Mouse (Mus musculus): ENCODE measurements at regions not wholly inside any gene's neighbourhood (a gene's known extent, or its start where the extent isn't known, plus 50 kb on each side); places are given as distances from the start of the nearest gene placed in this dataset.

- no peaks in the 10 kb centered on the region for H3K36me3 ChIP-seq (ENCODE audit: control insufficient read depth, insufficient read depth, low read length)
- H3K9ac ChIP-seq (ENCODE audit: low read length), result no peak overlapping the region
- no peaks in the 10 kb centered on the region for H3K9me3 ChIP-seq (ENCODE audit: control insufficient read depth, low read length)
- H3K4me3 ChIP-seq (ENCODE audit: low read depth, low read length), result no peak overlapping the region
- H3K27ac ChIP-seq (ENCODE audit: low read depth), result no peak overlapping the region
- DNase-seq (ENCODE audit: low spot score), result no peak
- H3K27me3 ChIP-seq (replicated peaks; ENCODE audit: control insufficient read depth, insufficient read depth, low read length), result no peaks in the 10 kb centered on the region
- no peak for ATAC-seq (replicated peaks; ENCODE audit: low FRiP score, low TSS enrichment, low read depth)
- 68% methylated on average over 2 of the region's 2 CpGs for WGBS
- no peak overlapping the region for H3K4me2 ChIP-seq (ENCODE audit: low read length)
- H3K4me1 ChIP-seq (replicated peaks; ENCODE audit: control insufficient read depth, insufficient read depth, low read length), result no peaks in the 10 kb centered on the region
Measured at GRCm38 (mm10) chr12:28342735-28343134, 209.5 kb downstream of the Dcdc2c start.

DNA sequence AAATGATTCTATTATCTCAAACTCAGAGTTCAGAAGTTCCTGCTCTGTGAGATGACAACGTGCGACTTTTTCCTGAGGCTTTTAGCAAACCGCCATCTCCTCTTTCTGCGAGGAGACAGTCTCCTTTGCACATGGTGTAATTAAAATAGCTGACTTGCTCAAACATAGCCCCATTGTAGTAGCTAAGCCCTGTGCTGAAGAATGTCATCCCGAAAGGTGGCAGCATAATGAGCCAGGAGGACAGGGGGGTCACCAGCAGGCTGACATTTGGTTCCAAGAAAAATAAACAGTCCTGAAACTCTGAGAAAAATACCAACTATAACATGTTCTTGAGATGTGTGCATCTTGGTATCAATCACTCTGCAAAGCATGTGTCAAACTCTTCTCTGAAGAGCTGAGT lies 219.6 kb downstream of the Dcdc2c start:
- DNase-seq (ENCODE audit: low spot score), result no peak
- Histone ChIP-seq H3K4me1 (replicated peaks; ENCODE audit: control insufficient read depth, insufficient read depth, low read length) (no peaks in the 10 kb centered on the region), H3K27me3 (replicated peaks; ENCODE audit: control insufficient read depth, insufficient read depth, low read length) (no peaks in the 10 kb centered on the region), H3K9me3 (ENCODE audit: control insufficient read depth, low read length) (no peaks in the 10 kb centered on the region), H3K36me3 (ENCODE audit: control insufficient read depth, insufficient read depth, low read length) (no peaks in the 10 kb centered on the region), H3K9ac (ENCODE audit: low read length) (no peak overlapping the region), H3K4me2 (ENCODE audit: low read length) (no peak overlapping the region), H3K4me3 (ENCODE audit: low read depth, low read length) (no peak overlapping the region), H3K27ac (ENCODE audit: low read depth) (no peak overlapping the region)
- no peak for ATAC-seq (replicated peaks; ENCODE audit: low FRiP score, low TSS enrichment, low read depth)
- 16% methylated on average over 5 of the region's 5 CpGs for WGBS

DNA sequence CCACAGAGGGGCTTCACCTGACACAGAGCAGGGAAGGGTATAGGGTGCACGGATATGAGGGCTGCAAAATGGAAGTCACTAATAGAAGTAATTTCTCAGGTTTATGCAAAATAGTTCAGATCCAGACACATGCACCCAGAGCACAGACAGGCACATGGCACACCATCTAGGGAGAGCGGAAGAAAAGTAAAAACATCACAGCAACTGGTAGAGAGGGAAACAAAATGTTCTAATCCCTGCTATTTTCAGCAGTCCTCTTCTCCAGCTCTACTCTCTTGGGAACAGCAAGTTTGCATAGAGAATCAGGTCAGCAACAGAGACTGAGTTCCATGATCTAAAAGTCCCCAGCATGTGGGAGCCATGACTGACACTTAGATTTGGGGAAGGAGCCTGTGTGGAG lies 220.4 kb downstream of the Dcdc2c start:
- Histone ChIP-seq H3K9me3 (ENCODE audit: control insufficient read depth, low read length) (no peaks in the 10 kb centered on the region), H3K4me1 (replicated peaks; ENCODE audit: control insufficient read depth, insufficient read depth, low read length) (no peaks in the 10 kb centered on the region), H3K27ac (ENCODE audit: low read depth) (no peak overlapping the region), H3K9ac (ENCODE audit: low read length) (no peak overlapping the region), H3K27me3 (replicated peaks; ENCODE audit: control insufficient read depth, insufficient read depth, low read length) (no peaks in the 10 kb centered on the region), H3K4me3 (ENCODE audit: low read depth, low read length) (no peak overlapping the region), H3K36me3 (ENCODE audit: control insufficient read depth, insufficient read depth, low read length) (no peaks in the 10 kb centered on the region), H3K4me2 (ENCODE audit: low read length) (no peak overlapping the region)
- ATAC-seq (replicated peaks; ENCODE audit: low FRiP score, low TSS enrichment, low read depth) (no peak), DNase-seq (ENCODE audit: low spot score) (no peak)
- 86% methylated on average over 2 of the region's 2 CpGs for WGBS

- no peaks in the 10 kb centered on the region for H3K9me3 ChIP-seq (ENCODE audit: control insufficient read depth, low read length)
- WGBS, result 54% methylated on average over 2 of the region's 2 CpGs
- H3K9ac ChIP-seq (ENCODE audit: low read length), result no peak overlapping the region
- ATAC-seq (replicated peaks; ENCODE audit: low FRiP score, low TSS enrichment, low read depth) (no peak), DNase-seq (ENCODE audit: low spot score) (no peak)
- no peaks in the 10 kb centered on the region for H3K36me3 ChIP-seq (ENCODE audit: control insufficient read depth, insufficient read depth, low read length)
- no peaks in the 10 kb centered on the region for H3K4me1 ChIP-seq (replicated peaks; ENCODE audit: control insufficient read depth, insufficient read depth, low read length)
- H3K27me3 ChIP-seq (replicated peaks; ENCODE audit: control insufficient read depth, insufficient read depth, low read length), result no peaks in the 10 kb centered on the region
- no peak overlapping the region for H3K27ac ChIP-seq (ENCODE audit: low read depth)
- H3K4me3 ChIP-seq (ENCODE audit: low read depth, low read length), result no peak overlapping the region
- H3K4me2 ChIP-seq (ENCODE audit: low read length), result no peak overlapping the region
Measured at GRCm38 (mm10) chr12:28323659-28324058, 228.5 kb downstream of the Dcdc2c start.

GRCm38 (mm10) chr12:28309226-28309625 lies 243.0 kb downstream of the Dcdc2c start:
- H3K4me3 ChIP-seq (ENCODE audit: low read depth, low read length), result no peak overlapping the region
- no peaks in the 10 kb centered on the region for H3K27me3 ChIP-seq (replicated peaks; ENCODE audit: control insufficient read depth, insufficient read depth, low read length)
- no peak overlapping the region for H3K9ac ChIP-seq (ENCODE audit: low read length)
- ATAC-seq (replicated peaks; ENCODE audit: low FRiP score, low TSS enrichment, low read depth), result no peak
- 86% methylated on average over 5 of the region's 5 CpGs for WGBS
- no peak for DNase-seq (ENCODE audit: low spot score)
- H3K4me1 ChIP-seq (replicated peaks; ENCODE audit: control insufficient read depth, insufficient read depth, low read length), result no peaks in the 10 kb centered on the region
- H3K27ac ChIP-seq (ENCODE audit: low read depth), result no peak overlapping the region
- H3K36me3 ChIP-seq (ENCODE audit: control insufficient read depth, insufficient read depth, low read length), result no peaks in the 10 kb centered on the region
- no peak overlapping the region for H3K4me2 ChIP-seq (ENCODE audit: low read length)
- H3K9me3 ChIP-seq (ENCODE audit: control insufficient read depth, low read length), result no peaks in the 10 kb centered on the region

- Histone ChIP-seq H3K4me2 (ENCODE audit: low read length) (no peak overlapping the region), H3K9me3 (ENCODE audit: control insufficient read depth, low read length) (no peaks in the 10 kb centered on the region), H3K27me3 (replicated peaks; ENCODE audit: control insufficient read depth, insufficient read depth, low read length) (no peaks in the 10 kb centered on the region), H3K4me1 (replicated peaks; ENCODE audit: control insufficient read depth, insufficient read depth, low read length) (no peaks in the 10 kb centered on the region), H3K9ac (ENCODE audit: low read length) (no peak overlapping the region), H3K4me3 (ENCODE audit: low read depth, low read length) (no peak overlapping the region), H3K27ac (ENCODE audit: low read depth) (no peak overlapping the region), H3K36me3 (ENCODE audit: control insufficient read depth, insufficient read depth, low read length) (no peaks in the 10 kb centered on the region)
- DNase-seq (ENCODE audit: low spot score), result no peak
- 53% methylated on average over 2 of the region's 2 CpGs for WGBS
- ATAC-seq (replicated peaks; ENCODE audit: low FRiP score, low TSS enrichment, low read depth), result no peak
Measured at GRCm38 (mm10) chr12:28302038-28302581, 250.1 kb downstream of the Dcdc2c start.

GRCm38 (mm10) chr12:28288376-28288896 lies 263.8 kb downstream of the Dcdc2c start:
- Histone ChIP-seq H3K4me3 (ENCODE audit: low read depth, low read length) (no peak overlapping the region), H3K36me3 (ENCODE audit: control insufficient read depth, insufficient read depth, low read length) (no peaks in the 10 kb centered on the region), H3K9me3 (ENCODE audit: control insufficient read depth, low read length) (no peaks in the 10 kb centered on the region), H3K9ac (ENCODE audit: low read length) (no peak overlapping the region), H3K4me1 (replicated peaks; ENCODE audit: control insufficient read depth, insufficient read depth, low read length) (no peaks in the 10 kb centered on the region), H3K27ac (ENCODE audit: low read depth) (no peak overlapping the region), H3K27me3 (replicated peaks; ENCODE audit: control insufficient read depth, insufficient read depth, low read length) (no peaks in the 10 kb centered on the region), H3K4me2 (ENCODE audit: low read length) (no peak overlapping the region)
- 90% methylated on average over 5 of the region's 5 CpGs for WGBS
- ATAC-seq (replicated peaks; ENCODE audit: low FRiP score, low TSS enrichment, low read depth) (no peak), DNase-seq (ENCODE audit: low spot score) (no peak)

DNA sequence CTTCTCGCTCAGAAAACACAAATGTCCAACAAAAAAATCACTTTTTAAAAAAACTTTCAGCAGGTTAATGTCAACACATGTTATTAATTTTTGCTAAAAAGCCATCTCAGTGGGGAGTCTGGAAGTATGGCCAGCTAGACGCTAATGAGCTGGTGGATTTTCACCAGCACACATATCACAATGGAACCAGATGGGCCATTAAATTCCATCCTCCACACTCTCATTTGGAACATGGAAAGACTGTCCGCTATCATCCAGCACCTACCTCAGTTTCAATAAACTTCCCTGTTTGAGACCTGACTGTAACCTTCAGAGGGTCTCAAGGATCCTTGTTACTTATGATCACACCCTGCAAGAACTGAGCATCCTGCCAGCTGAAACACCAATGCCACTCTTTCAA lies 296.7 kb downstream of the Dcdc2c start:
- 79% methylated on average over 3 of the region's 3 CpGs for WGBS
- H3K4me3 ChIP-seq (ENCODE audit: low read depth, low read length), result no peak overlapping the region
- no peaks in the 10 kb centered on the region for H3K27me3 ChIP-seq (replicated peaks; ENCODE audit: control insufficient read depth, insufficient read depth, low read length)
- ATAC-seq (replicated peaks; ENCODE audit: low FRiP score, low TSS enrichment, low read depth), result no peak
- no peak for DNase-seq (ENCODE audit: low spot score)
- H3K9ac ChIP-seq (ENCODE audit: low read length), result no peak overlapping the region
- H3K4me2 ChIP-seq (ENCODE audit: low read length), result no peak overlapping the region
- no peaks in the 10 kb centered on the region for H3K36me3 ChIP-seq (ENCODE audit: control insufficient read depth, insufficient read depth, low read length)
- no peaks in the 10 kb centered on the region for H3K4me1 ChIP-seq (replicated peaks; ENCODE audit: control insufficient read depth, insufficient read depth, low read length)
- no peaks in the 10 kb centered on the region for H3K9me3 ChIP-seq (ENCODE audit: control insufficient read depth, low read length)
- H3K27ac ChIP-seq (ENCODE audit: low read depth), result no peak overlapping the region

- no peak for ATAC-seq (replicated peaks; ENCODE audit: low FRiP score, low TSS enrichment, low read depth)
- 59% methylated on average over 1 of the region's 1 CpGs for WGBS
- no peak overlapping the region for H3K9ac ChIP-seq (ENCODE audit: low read length)
- no peak overlapping the region for H3K4me3 ChIP-seq (ENCODE audit: low read depth, low read length)
- H3K36me3 ChIP-seq (ENCODE audit: control insufficient read depth, insufficient read depth, low read length), result no peaks in the 10 kb centered on the region
- H3K4me1 ChIP-seq (replicated peaks; ENCODE audit: control insufficient read depth, insufficient read depth, low read length), result no peaks in the 10 kb centered on the region
- no peak for DNase-seq (ENCODE audit: low spot score)
- H3K27me3 ChIP-seq (replicated peaks; ENCODE audit: control insufficient read depth, insufficient read depth, low read length), result no peaks in the 10 kb centered on the region
- no peaks in the 10 kb centered on the region for H3K9me3 ChIP-seq (ENCODE audit: control insufficient read depth, low read length)
- no peak overlapping the region for H3K4me2 ChIP-seq (ENCODE audit: low read length)
- no peak overlapping the region for H3K27ac ChIP-seq (ENCODE audit: low read depth)
Measured at GRCm38 (mm10) chr12:28250526-28250925, 301.7 kb downstream of the Dcdc2c start.

All from intestine, embryonic 14.5 days (tissue).